Mouse (Mus musculus): ENCODE results near the gene Gm597.

Gene Gm597

GRCm38 (mm10) chr1:28780152-28780551 lies at the start of gene Gm597:
Gene Gm597 (minus strand): TSS chr1:28780252.
- DNase-seq (ENCODE audit: low spot score) = no peak

GRCm38 (mm10) chr1:28807689-28808088 lies 27.6 kb upstream of the Gm597 start:
- no peak for DNase-seq (ENCODE audit: low spot score)

GRCm38 (mm10) chr1:28806618-28807017 lies 26.6 kb upstream of the Gm597 start:
- no peak for DNase-seq (ENCODE audit: low spot score)

GRCm38 (mm10) chr1:28800881-28801280 lies 20.8 kb upstream of the Gm597 start:
- DNase-seq (ENCODE audit: low spot score) = no peak

Measured in testis, postnatal 10 days (tissue).